Mouse (Mus musculus) kidney, embryonic 15.5 days (tissue): ENCODE results near the gene Etnk1. TPM values are rescaled to one million over a fixed set of nuclear protein-coding genes. Genes with fewer than 3 reads are reported as not detected.

Source experiments
- ATAC-seq: fragments of 200-750 bp; cut with Nextera tagmentation; replicated peaks from 2 replicates; pipeline ENCODE4 v1.8.0; 2017; ENCODE audit warnings: moderate TSS enrichment; ENCODE audit not compliant: low FRiP score
- H3K27ac ChIP-seq: fragments of 300-500 bp; sonication (generic); 2 replicates; pipeline ENCODE4 v1.5.1; 2015; ENCODE audit warnings: mild to moderate bottlenecking, inconsistent platforms
- H3K27me3 ChIP-seq: fragments of 300-500 bp; sonication (generic); 2 replicates; pipeline ENCODE4 v1.6.1; 2015; ENCODE audit warnings: inconsistent platforms
- H3K36me3 ChIP-seq: fragments of 300-500 bp; sonication (generic); 2 replicates; pipeline ENCODE4 v1.6.1; 2015; ENCODE audit warnings: inconsistent platforms
- H3K4me1 ChIP-seq: fragments of 300-500 bp; sonication (generic); 2 replicates; pipeline ENCODE4 v1.6.1; 2015; ENCODE audit warnings: inconsistent platforms
- H3K4me2 ChIP-seq: fragments of 300-500 bp; sonication (generic); 2 replicates; pipeline ENCODE4 v1.6.1; 2015; ENCODE audit warnings: moderate library complexity, mild to moderate bottlenecking, inconsistent platforms
- H3K4me3 ChIP-seq: fragments of 300-500 bp; sonication (generic); replicated peaks from 2 replicates; pipeline ENCODE4 v1.5.1; 2015; ENCODE audit warnings: mild to moderate bottlenecking, inconsistent platforms
- H3K9ac ChIP-seq: fragments of 300-500 bp; sonication (generic); 2 replicates; pipeline ENCODE4 v1.6.1; 2015; ENCODE audit warnings: mild to moderate bottlenecking, inconsistent platforms
- H3K9me3 ChIP-seq: fragments of 300-500 bp; sonication (generic); replicated peaks from 2 replicates; pipeline ENCODE4 v1.6.1; 2016; ENCODE audit warnings: inconsistent platforms
- WGBS: fragments of 180-500 bp; shearing (Covaris S2); methylation state at CpG from one replicate; pipeline ENCODE4 v1.1.7; 2015; ENCODE audit warnings: mixed read lengths; 5-methylcytosine and 5-hydroxymethylcytosine counted together
- polyA plus RNA-seq: library from polyadenylated mRNA; unstranded; fragments of >200 nt; fragmentation: Nextera tagmentation; extraction: Ambion mirVana; gene quantifications from 2 replicates; pipeline ENCODE4 v1.2.1, GENCODE M21; 2015

The Etnk1 gene
- polyA plus RNA-seq, 1 experiment from 2014 or later: 26.4 TPM

DNA sequence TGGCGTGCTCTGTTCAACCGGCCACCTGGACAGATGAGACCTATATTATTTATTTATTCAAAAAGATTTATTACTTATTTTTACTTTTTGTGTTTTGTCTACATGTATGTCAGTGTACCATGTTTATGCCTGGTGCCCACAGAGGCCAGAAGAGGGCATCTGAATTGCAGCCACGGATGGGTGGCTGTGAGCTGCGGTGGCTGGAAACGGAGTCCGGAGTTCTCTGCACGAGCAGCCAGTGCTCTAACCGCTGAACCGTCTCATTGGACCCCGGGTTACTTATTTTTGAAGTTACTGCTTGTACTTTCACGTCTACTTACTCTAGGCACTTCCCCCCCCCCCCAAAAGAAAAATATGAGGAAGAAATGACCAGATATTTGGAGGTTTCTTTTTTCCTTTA lies 65.7 kb downstream of the Etnk1 start:
- ATAC-seq: 0 out of 2 replicates have a peak, but pooled peaks have one; percentile 52

GRCm38 (mm10) chr6:143234868-143235267 lies 67.8 kb downstream of the Etnk1 start:
- Histone ChIP-seq H3K4me3 (no peak overlapping the region), H3K27me3 (peaks cover 15% of the 10 kb centered on the region; the same call in 1 of the 2 replicates), H3K9me3 (no peaks in the 10 kb centered on the region), H3K4me1 (peaks cover 10% of the 10 kb centered on the region), H3K4me2 (no peak overlapping the region), H3K9ac (no peak overlapping the region), H3K36me3 (no peaks in the 10 kb centered on the region), H3K27ac (no peak overlapping the region)
- WGBS: 78% methylated on average over 8 of the region's 8 CpGs
- ATAC-seq: no peak

More for the DNA sequence above, 65.7 kb downstream of the Etnk1 start:
- no peak overlapping the region for H3K4me2 ChIP-seq
- H3K27ac ChIP-seq: no peak overlapping the region
- H3K4me1 ChIP-seq: peaks cover 10% of the 10 kb centered on the region
- H3K36me3 ChIP-seq: no peaks in the 10 kb centered on the region
- WGBS: 52% methylated on average over 11 of the region's 11 CpGs
- peaks cover 15% of the 10 kb centered on the region; the same call in 1 of the 2 replicates for H3K27me3 ChIP-seq
- H3K9ac ChIP-seq: no peak overlapping the region
- no peak overlapping the region for H3K4me3 ChIP-seq
- no peaks in the 10 kb centered on the region for H3K9me3 ChIP-seq

- Histone ChIP-seq H3K36me3 (no peaks in the 10 kb centered on the region), H3K27ac (no peak overlapping the region), H3K27me3 (peaks cover 9% of the 10 kb centered on the region; the same call in 1 of the 2 replicates), H3K4me2 (no peak overlapping the region), H3K9me3 (no peaks in the 10 kb centered on the region), H3K9ac (no peak overlapping the region), H3K4me3 (no peak overlapping the region), H3K4me1 (peaks cover 7% of the 10 kb centered on the region)
- WGBS: 55% methylated on average over 21 of the region's 21 CpGs
- ATAC-seq: no peak
Measured at GRCm38 (mm10) chr6:143239362-143240074, 72.5 kb downstream of the Etnk1 start.

DNA sequence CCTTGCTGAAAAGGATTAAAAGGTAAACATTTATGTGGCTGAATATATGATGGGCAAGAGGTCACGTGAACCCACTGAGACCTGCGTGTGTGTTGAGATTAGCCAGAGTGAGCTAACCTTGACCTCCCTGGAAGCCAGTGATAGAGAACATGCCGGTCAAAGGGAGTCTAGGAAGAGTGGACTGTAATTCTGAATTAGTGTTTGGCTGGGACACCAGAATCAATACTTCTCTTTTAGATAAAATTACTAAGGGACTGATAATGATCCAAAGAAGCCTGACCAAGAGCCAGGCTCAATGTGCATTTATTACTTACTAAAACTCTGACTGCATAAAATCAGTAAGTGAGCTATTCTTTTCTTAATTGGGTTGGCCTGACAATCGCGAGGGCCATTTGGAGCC lies 76.2 kb downstream of the Etnk1 start:
- H3K4me1 ChIP-seq: no peaks in the 10 kb centered on the region
- no peaks in the 10 kb centered on the region for H3K36me3 ChIP-seq
- H3K9me3 ChIP-seq: no peaks in the 10 kb centered on the region
- H3K27me3 ChIP-seq: peaks cover 5% of the 10 kb centered on the region; the same call in 1 of the 2 replicates
- no peak overlapping the region for H3K4me3 ChIP-seq
- H3K9ac ChIP-seq: no peak overlapping the region
- H3K4me2 ChIP-seq: no peak overlapping the region
- 83% methylated on average over 5 of the region's 5 CpGs for WGBS
- no peak for ATAC-seq
- no peak overlapping the region for H3K27ac ChIP-seq

DNA sequence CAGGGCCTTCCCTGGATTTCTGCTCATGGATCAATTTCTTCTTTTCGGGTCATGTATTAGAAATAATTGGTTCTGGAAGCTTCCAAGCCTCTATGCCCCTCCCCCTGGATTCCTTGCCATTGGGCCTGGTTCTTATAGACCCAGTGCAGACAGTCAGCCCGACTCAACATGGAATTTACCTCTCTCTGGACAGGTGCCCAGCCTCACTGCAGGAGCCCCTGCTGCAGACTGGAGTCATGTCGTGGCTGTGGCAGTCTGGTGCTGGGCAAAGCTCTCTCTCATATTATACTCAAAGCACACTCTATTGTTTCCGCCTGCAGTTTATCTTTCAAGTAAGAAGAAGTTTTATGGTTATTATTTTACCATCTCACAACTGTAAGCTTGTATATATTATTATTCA lies 90.9 kb downstream of the Etnk1 start:
- Histone ChIP-seq H3K27ac (no peak overlapping the region), H3K9ac (no peak overlapping the region), H3K4me3 (no peak overlapping the region), H3K9me3 (no peaks in the 10 kb centered on the region), H3K36me3 (no peaks in the 10 kb centered on the region), H3K4me2 (no peak overlapping the region), H3K27me3 (peaks cover 21% of the 10 kb centered on the region; the same call in 1 of the 2 replicates), H3K4me1 (peaks cover 22% of the 10 kb centered on the region)
- WGBS: 87% methylated on average over 4 of the region's 4 CpGs
- no peak for ATAC-seq

DNA sequence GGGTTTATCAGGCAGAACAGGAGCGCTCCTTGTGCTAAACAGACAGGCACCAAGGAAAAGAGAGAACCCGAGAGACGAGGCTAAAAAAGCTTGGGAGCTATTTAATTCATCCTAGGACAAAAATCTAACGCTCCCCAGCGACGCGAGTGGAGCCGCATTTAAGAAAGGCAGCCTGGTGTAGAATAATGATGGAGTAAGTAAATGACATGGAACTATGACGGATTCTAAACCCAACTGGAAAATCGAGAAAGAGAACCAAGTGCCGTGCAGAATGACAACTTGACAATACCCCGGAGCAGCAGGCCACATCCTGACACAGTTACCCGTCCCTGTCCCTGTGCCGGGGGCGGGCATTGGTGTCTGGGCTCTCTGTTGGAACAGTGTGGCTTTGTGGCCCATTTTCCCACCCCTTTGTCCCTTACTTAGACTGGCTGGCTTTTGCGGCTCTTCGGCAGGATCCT lies 92.2 kb downstream of the Etnk1 start:
- H3K4me2 ChIP-seq: peak overlapping the region; percentile 52

GRCm38 (mm10) chr6:143259870-143260559 lies 93.0 kb downstream of the Etnk1 start:
- no peaks in the 10 kb centered on the region for H3K36me3 ChIP-seq
- peaks cover 22% of the 10 kb centered on the region for H3K4me1 ChIP-seq
- H3K27ac ChIP-seq: no peak overlapping the region
- peaks cover 31% of the 10 kb centered on the region; the same call in 1 of the 2 replicates for H3K27me3 ChIP-seq
- ATAC-seq: peak; percentile 71
- H3K9me3 ChIP-seq: no peaks in the 10 kb centered on the region
- H3K9ac ChIP-seq: no peak overlapping the region
- WGBS: 35% methylated on average over 18 of the region's 18 CpGs
- peak overlapping the region; percentile 52 for H3K4me2 ChIP-seq
- peak overlapping the region; percentile 11; the same call in 1 of the 2 replicates for H3K4me3 ChIP-seq

More for the DNA sequence above, 92.2 kb downstream of the Etnk1 start:
- Histone ChIP-seq H3K36me3 (no peaks in the 10 kb centered on the region), H3K4me3 (no peak overlapping the region), H3K9me3 (no peaks in the 10 kb centered on the region), H3K4me1 (peaks cover 22% of the 10 kb centered on the region), H3K27me3 (peaks cover 31% of the 10 kb centered on the region; the same call in 1 of the 2 replicates), H3K27ac (no peak overlapping the region), H3K9ac (no peak overlapping the region)
- ATAC-seq: no peak
- 70% methylated on average over 17 of the region's 17 CpGs for WGBS

DNA sequence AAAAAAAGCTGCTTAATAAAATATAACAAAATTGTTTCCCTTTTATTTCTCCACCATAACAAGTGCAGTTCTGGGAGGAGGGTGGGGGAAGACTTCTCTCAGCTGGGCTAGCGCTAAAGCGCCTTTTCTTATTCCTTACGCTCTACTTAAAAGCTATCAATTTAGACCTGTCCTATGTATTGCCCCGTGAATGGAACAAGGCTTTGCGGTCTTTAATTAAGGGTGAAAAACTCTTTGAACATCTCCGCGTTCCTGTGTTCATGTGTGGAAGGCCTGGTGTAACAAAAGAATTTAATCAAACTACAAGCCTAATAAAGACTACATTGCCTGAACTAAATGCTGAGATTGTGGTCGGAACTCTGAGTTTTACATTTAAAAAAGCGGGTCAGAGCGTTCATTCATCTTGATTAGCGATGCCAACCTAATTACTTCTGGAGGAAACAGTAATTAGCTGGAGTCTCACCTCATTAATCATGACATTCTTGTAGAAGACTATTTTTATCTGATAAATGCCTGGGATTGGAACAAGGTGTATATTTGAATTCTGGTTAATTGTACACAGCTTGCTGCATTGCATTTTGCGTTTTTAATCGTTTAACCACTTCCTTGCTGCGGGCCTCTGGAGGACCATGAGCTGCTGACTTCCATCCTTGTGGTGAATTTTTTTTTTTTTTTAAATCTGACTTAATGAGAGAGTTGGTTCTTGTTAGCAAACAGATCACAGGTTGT lies 93.7 kb downstream of the Etnk1 start:
- H3K9me3 ChIP-seq: no peaks in the 10 kb centered on the region
- no peak overlapping the region for H3K27ac ChIP-seq
- peaks cover 22% of the 10 kb centered on the region for H3K4me1 ChIP-seq
- 0 out of 2 replicates have a peak overlapping the region, but pooled peaks have one; percentile 11 for H3K4me3 ChIP-seq
- H3K9ac ChIP-seq: no peak overlapping the region
- H3K4me2 ChIP-seq: peak overlapping the region; percentile 52
- peak; percentile 41; the same call in 1 of the 2 replicates for ATAC-seq
- 50% methylated on average over 14 of the region's 14 CpGs for WGBS
- no peaks in the 10 kb centered on the region for H3K36me3 ChIP-seq
- H3K27me3 ChIP-seq: peaks cover 31% of the 10 kb centered on the region; the same call in 1 of the 2 replicates

GRCm38 (mm10) chr6:143261289-143261665 lies 94.3 kb downstream of the Etnk1 start:
- Histone ChIP-seq H3K4me2 (no peak overlapping the region), H3K27me3 (peaks cover 31% of the 10 kb centered on the region; the same call in 1 of the 2 replicates), H3K4me1 (peaks cover 22% of the 10 kb centered on the region), H3K27ac (no peak overlapping the region), H3K9ac (no peak overlapping the region), H3K4me3 (no peak overlapping the region), H3K9me3 (no peaks in the 10 kb centered on the region), H3K36me3 (no peaks in the 10 kb centered on the region)
- 0 out of 2 replicates have a peak, but pooled peaks have one; percentile 38 for ATAC-seq
- 83% methylated on average over 8 of the region's 8 CpGs for WGBS

- no peak overlapping the region for H3K4me3 ChIP-seq
- H3K4me1 ChIP-seq: peaks cover 9% of the 10 kb centered on the region; the same call in 1 of the 2 replicates
- no peak overlapping the region for H3K27ac ChIP-seq
- WGBS: 88% methylated on average over 10 of the region's 10 CpGs
- no peak for ATAC-seq
- no peaks in the 10 kb centered on the region for H3K36me3 ChIP-seq
- H3K4me2 ChIP-seq: no peak overlapping the region
- H3K9me3 ChIP-seq: no peaks in the 10 kb centered on the region
- H3K27me3 ChIP-seq: peaks cover 11% of the 10 kb centered on the region; the same call in 1 of the 2 replicates
- H3K9ac ChIP-seq: no peak overlapping the region
Measured at GRCm38 (mm10) chr6:143265482-143265881, 98.5 kb downstream of the Etnk1 start.

DNA sequence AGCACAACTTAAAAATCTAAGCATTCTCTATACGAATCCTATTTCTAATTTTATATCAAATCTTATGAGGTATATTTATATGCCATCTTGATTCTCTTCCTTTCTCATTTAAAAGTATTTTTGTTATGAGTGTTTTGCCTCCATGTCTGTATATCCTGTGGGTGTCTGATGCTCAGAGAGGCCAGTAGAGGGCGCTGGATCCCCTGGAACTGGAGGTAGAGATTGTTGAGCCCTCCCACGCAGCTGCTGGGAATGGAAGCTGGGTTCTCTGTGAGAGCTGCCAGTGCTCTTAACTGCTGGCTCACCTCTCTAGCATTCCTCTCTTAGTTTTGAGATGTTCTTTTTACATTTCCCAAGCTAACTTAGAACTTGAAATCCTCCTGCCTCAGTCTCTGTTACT lies 112.2 kb downstream of the Etnk1 start:
- Histone ChIP-seq H3K27ac (no peak overlapping the region), H3K4me3 (no peak overlapping the region), H3K9ac (no peak overlapping the region), H3K36me3 (no peaks in the 10 kb centered on the region), H3K4me1 (no peaks in the 10 kb centered on the region), H3K4me2 (no peak overlapping the region), H3K9me3 (no peaks in the 10 kb centered on the region), H3K27me3 (no peaks in the 10 kb centered on the region)
- ATAC-seq: no peak
- WGBS: 52% methylated on average over 3 of the region's 3 CpGs
